Mouse (Mus musculus) brain, embryonic 18.5 days (tissue): ENCODE measurements around the gene Traf3ip2.

ENCODE experiments used
- DNase-seq: peaks from one replicate; pipeline ENCODE4 v3.0.0-alpha.2; 2012; ENCODE audit warnings: low read depth, low spot score

Gene Traf3ip2

DNA sequence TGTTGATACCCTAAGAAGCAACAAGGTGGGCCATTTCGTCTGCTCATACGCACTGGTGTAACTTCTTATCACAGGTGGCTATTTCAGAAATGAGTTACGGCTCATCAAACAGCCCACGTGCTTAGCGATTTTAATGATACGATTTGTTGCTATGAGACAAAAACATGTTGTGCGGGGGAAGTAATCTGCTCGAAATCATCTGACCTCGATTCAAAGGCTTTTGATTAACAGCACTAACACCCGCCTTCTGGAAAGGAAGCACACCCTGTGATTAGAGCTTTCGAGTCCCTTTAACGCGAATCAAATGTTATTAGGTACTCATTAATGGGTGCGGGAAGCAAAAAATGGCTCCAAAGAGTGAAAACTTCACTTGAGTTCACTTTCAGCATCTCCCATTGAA lies 18.9 kb downstream of the Traf3ip2 start:
- no peak for DNase-seq

DNA sequence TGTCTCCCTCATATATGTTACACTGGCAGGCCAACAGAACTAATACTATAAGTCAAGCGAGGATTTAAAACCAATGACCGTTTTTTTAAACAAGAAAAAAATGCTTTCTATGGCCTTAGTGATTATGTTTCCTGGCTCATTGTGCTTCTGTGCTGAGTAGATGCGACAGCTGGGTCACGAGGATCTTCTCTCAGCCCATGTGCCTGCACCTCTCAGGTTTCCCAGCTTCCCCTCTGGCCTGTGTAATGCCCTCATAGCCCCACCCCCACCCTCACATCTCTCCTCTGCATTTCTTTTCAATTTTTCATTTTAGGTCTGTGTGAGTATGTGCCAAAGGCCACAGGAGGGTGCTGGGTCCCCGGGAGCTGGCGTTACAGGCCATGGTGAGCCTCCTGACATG lies 20.6 kb downstream of the Traf3ip2 start:
- no peak for DNase-seq

DNA sequence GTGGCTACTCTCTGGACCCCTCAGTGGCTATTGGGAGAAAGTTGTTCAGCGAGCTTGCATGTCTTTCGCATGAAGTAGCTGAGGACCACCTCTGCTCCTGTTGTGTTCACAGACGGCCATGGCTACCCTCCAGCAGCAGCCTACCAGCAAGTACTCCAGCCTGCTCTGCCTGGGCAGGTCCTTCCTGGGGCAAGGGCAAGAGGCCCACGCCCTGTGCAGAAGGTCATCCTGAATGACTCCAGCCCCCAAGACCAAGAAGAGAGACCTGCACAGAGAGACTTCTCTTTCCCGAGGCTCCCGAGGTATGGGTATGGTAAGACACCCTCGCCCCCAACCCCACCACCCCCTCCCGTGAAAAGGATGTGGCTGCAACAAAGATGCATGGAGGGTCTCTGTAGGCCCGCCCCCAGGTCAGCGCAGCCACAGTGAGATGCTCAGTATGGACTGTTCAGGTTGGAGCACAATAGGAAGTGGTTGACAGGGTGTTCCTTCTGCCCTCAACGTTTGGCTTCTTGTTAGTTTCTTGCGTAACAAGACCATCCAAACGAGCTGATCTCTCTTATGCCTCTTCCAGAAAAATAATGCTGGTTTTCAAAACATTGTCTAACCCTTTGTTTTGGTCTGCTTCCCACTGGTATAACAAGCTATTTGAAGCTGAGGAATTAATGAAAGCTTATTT lies 21.8 kb downstream of the Traf3ip2 start:
- no peak for DNase-seq

DNA sequence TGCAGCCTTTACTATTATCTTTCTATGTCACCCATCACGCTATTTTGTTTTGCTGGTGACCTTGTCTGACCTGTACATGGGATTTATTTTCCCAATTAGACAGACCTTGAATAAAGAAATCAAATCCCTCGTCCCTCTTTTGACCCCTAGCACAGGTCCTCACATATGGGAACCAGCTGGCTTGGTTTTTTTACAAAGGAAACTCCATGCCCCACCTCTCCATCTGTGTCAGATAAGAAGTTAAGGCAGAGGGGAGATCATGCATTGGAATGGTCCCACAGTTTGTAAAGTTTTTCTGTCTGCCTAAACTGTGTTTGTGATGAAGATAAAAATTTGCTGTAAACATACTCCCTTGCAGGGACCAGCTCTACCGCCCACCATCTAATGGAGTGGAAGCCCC lies 26.1 kb downstream of the Traf3ip2 start:
- no peak for DNase-seq

DNA sequence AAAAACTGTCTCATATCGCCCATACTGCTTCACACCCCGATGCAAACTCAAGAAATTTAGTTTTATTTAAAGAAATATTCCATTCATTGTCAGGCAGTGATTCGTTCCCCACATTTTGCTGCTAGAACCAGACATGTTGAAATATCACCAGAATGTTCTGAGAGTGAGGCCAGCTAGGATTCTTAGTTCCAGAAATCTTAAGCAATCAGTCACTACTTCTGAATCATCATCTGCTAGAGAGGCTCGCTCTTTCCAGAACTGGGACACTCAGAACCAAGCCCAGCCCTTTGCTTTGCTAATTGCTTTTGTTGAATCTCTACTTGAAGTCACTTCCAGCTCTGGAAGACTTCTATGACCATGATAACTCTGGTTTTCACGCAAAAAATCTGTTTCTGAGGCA lies 27.0 kb downstream of the Traf3ip2 start:
- DNase-seq, result no peak

DNA sequence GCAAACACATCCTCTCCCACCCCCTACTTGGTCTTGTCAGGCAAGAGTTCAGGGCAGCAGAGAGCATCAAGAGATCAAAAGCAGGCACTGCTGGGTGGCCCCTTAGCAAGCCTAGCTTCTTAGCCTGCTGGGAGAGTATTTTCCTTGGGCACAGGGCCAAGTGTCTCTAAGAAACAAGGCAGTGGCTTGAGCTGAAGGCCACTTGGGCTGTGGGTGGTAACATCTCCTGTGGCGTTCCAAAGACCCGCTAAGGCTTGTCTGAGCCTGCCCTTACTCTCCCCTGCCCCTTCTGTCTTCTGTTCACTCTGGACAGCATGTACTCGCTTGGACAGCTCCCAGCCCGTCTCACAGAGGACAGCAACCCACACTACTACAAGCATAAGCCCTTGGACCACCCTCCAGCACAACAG lies 28.1 kb downstream of the Traf3ip2 start:
- DNase-seq, result no peak

DNA sequence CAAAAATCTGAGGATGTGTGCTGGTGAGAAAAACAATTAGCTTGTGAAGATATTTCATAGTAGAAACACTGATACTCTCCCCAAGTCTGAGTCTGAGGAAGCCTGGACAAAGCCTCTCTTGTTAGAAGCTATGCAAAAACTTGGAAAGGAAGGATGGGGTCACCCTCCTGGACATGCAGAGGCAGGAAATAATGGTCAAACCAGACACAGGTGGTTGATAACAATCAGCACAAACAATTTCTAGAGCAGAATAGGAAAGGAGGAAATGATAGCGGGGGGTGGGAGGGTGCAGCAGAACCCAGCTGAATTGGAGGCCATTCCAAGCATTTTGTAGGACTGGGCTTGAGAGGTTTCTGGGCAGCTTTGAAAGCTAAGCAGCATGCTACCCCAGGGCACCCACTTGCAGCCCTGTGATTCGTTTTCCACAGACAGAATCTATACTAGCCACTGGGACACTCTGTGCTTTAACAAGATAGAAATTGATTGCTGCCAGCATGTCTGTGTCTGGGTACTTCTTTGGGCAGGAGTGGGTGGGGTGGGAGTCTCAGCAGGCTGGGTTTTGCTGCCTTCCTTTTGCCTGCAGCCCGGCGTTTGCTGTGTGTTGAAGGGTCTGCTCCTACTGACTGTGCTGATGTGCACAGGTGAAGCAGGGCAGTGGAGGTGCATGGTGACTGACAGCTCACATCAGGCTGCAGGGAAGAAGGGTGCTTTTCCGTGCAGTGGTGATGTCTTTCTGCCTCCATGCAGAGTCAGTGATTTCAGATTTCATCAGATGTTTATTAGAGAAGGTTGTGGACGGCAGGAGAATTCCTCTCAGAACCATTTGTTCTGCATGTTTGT lies 33.3 kb downstream of the Traf3ip2 start:
- no peak for DNase-seq

DNA sequence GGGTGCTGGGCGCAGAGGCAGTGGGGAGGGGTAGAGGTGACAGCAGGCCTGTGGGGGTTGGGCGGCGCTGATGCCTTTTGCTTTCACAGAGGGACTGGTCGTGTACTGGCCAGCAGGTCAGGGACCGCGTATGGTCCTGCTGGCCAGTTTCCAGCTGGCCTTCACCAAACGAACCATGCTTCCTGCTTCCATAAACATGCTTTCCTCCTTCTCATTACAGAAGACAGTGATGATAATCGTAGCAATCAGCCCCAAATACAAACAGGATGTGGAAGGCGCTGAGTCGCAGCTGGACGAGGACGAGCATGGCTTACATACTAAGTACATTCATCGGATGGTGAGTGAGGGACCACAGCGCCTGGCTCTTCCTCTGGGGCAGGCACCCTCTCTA lies 33.9 kb downstream of the Traf3ip2 start:
- no peak for DNase-seq

DNA sequence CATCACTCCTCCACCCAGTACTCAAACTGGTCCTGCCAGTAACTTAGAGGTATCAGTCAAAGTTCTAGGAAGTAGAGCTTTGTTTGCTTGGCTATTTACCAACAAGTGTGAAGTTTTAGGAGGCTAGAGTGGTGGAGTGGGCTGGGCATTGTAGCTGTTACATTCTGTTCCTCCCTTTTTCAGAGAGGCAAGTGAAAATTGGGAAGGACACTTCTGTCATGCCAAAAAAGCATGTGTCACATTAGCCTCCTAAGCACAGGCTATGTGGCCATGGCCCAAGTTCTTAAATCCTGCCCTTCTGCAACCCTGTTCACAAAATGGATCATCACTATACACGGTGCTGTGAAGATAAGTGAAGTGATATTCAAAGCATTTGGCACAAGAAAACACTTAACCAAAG lies 34.4 kb downstream of the Traf3ip2 start:
- no peak for DNase-seq

DNA sequence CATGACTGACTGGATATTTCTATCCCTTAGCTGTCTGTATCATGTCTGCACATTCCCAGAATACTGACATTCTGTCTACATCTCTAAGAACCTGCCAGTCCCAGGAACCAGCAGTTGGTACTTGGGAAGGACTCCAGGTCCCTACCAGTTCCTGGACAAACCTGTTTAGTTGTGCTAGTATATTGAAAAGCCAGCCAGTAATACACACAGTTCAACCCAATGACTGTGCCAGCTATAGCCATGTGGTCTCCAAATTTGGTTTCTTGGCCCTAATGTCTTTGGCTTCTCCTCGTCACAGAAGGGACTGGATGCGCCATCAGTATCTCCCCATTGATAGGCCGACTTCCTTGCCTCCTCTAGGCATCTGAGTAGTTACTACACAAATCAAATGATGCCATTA lies 35.5 kb downstream of the Traf3ip2 start:
- no peak for DNase-seq

DNA sequence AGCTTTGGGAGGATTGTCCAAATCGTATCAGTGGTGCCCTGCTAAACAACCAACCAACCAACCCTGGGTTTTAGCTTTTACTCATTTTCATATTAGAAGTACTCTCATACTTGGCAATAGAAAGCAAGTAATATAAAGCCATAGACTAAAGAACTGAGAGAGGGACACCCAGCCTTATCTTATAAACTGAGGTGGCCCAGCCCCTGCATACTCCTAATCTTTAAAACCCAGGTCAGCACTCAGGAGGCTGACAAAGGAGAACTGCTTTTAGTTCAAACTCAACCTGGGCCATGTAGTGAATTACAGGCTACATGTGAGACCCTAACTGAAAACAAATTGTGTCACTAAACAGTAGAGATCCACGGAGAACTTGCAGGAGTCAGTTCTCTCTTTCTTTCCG lies 36.8 kb downstream of the Traf3ip2 start:
- no peak for DNase-seq

DNA sequence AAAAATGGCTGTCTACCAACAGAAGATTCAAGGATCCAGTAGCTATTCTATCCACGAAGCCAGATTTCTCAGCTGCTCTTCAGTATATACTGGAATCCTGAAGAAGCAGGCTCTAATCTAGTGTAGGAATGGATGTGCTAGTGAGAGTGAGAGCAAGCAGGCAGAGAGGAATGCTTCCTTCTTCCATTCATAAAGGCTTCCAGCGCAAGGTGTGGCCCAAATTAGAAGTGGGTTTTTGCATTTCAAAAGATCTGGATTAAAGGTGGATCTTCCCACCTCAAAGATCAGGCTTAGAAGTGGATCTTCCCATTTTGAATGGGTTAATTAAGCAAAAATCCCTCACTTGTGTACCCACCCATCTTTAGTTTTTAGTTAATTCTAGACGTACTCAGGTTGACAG lies 37.6 kb downstream of the Traf3ip2 start:
- DNase-seq, result no peak

DNA sequence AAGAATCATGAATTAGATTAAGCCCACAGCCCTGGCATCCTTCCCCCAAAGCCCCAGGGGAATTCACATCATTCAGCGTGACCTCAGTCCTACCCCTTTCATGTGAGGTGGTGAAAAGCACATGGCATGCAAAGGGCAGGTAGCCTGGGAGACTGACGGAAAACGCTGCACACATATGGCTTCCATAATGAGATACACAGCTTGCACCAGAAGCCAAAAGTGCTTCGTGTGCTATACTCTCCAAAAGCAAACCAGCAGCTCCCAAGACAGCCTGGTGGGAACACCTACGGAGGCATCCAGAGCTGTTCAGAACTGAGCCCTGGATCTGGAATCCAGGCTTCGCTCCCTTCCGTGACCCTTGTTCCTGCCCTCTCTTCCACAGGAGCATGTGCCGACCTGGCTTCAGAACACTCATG lies 41.3 kb downstream of the Traf3ip2 start:
- DNase-seq, result no peak

DNA sequence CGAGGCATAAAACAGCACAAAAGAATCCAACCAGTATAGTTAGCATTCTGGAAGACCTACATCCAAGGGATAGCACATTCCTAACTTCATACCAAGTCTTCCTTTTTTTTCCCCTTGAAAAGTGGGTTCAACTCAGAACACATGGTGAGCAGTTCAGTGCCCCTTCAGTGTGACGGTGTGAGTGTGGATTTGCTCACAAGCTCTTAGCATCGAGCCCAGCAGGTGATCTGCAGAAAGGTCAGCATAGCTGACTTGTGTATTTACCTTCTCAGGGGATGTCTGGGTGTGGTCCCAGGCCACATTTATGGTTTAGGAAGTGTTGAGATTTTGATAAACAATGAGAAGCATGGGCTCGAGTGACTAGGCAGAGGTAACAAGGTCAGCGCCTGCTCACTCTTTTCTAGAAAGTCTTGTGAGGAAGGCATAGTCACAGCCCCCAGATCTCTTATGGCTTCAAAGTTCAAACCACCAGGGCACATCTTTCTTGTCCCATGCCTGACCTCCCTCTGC lies 46.2 kb downstream of the Traf3ip2 start:
- no peak for DNase-seq

DNA sequence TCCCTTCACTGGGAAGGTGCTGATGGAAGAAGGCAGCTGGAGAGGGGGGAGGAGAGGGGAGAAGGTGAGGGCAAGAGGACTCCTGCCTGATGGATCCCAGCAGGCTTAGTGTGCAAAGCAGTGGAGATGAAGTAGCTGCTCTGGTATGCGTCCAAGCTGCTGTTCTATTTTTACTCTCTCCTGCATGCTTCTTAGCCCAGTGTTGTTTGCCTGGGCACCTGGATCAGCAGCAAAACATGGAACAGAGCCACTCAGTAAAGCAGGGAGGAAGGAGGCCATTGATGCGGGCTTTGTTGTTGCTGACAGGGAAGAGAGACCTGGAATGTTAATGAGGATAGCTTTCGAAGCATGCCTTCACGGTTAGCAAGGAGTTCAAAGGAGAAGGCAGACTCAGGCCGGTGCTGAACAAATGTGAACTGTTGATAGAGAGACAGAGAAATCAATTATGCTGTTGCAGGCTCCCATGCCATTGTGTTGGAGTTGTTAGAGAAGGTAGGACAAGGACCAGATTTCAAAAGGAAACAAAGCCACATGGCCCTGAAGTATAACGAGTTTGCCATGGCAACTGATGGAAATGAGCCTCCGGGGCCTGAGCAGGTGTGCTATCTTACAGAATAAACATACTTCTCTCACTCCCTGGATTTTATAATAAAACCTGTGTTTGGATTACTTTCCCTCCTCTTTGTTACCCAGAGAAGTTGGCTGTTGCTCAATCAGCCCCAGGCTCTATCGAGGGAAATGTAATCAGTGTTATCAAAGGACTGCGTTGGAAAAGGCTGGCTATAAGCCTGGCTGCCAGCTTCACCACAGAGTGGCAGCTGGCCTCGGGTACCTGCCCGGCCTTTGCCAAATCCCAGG lies 46.9 kb downstream of the Traf3ip2 start:
- DNase-seq, result no peak

DNA sequence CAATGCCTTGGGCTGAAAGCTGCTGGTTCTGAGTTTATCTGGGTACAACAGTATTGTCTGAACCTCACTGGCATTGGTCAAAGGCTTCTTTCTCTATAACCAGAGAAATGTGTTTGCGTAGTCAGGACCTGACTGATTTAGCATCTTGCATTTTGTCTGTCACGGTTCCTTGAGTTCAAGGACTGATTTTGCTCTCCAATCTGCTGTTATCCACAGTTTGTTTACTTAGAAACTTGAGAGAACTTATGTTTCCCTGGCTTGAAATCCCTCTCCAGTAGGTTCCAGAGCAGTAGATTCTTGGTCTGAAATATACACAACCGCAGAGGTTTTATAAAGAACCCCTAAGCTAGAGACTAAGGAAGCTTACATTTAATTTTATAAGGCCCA lies 47.5 kb downstream of the Traf3ip2 start:
- no peak for DNase-seq

DNA sequence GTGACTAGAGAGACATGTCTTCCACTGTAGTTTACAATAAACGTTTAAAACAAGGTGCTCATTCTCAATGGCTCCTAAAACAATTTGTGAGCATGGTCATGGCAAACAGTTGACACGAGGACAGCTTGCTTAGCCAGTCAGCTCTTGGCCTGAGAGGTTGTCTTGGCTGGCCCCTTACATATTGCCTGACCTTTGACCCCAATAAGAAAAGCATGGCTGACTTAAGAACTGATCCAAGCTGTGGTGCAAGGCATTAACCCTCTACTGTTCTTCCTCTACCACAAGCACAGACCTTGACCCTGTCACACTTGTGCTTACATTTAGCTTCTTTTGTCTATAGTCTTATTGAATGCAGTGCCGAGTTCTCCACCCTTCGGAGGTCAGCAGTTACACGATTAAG lies 48.0 kb downstream of the Traf3ip2 start:
- no peak for DNase-seq

DNA sequence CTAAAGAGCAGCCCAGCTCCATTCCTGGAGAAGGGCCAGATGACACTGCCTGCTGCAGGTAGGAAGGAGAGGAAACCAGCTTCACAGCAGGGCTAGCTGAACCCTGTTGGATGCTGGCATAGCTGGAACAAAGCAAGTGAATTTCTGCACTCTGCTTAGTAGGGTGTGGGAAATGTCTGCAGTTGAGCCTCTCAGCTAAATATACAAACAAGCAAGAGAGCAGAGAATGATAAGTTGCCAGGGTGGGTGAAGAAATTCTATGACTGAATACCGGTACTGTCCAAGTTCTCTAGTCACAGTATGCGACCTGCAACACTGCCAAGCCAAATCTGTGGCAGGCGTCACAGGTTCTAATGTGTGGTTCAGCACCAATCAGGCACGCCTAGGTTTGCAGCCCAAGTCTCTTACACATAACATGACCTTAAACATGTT lies 52.4 kb downstream of the Traf3ip2 start:
- no peak for DNase-seq

DNA sequence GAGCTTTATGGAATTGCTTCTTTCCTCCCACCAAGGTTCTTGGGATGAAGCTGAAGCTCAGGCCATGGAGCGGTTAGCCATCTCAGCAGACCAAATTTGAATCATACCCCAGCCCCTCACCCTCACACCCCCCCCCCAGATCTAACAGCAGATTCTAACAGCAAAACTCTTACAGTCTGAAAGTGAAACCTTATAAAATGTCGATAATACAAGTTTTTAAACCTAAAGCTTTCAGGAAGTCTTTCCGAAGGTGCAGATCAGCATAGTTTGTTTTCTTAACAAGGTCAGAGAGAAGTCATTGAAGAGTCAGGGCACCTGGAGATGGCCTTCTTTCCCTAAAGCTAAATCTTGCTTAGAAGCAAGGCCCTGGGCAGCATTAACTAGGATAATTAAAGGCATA lies 53.3 kb downstream of the Traf3ip2 start:
- DNase-seq, result no peak

DNA sequence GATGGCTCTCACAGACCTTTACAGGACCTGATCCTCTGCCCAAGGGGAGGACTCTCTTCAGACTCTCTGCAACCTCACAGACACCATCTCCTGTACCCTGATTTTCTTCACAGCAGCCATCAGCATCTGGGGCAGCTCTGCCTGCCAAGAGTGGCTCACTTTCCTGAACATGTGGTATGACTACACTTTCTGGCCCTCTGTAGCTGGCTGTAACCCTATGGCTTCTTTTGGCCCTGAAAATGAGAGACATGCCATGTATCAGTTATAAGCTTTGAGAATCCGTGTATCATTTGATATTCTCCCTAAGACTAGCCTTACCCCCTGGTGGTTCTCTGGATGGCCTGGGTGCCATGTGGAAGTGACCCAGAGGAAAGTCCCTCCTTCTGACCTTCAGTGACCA lies 58.7 kb downstream of the Traf3ip2 start:
- no peak for DNase-seq

DNA sequence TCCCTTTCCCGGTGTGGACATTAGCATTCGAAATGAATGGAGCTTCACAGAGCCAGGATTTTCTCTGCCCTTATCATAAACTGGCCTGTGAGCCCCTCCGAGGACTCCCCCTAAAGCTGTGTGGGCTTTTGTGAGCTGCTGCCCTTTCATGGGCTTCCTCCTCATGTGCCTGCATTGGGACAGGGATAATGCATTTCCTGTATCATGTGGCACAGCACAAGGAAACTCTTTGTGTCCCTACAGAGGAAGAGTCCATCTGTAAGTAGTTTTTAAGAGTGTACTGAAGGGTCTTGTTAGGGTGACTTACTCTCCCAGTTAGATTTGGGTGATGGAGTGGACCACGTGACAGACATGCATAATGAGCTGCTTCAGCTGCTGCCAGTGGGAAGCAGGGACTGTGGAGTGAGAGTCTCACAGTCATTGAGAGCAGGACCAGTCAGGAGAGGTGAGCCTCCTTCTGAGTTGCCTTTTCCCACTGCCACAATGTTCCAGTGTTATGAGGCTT lies 59.9 kb downstream of the Traf3ip2 start:
- DNase-seq, result peak; percentile 34

DNA sequence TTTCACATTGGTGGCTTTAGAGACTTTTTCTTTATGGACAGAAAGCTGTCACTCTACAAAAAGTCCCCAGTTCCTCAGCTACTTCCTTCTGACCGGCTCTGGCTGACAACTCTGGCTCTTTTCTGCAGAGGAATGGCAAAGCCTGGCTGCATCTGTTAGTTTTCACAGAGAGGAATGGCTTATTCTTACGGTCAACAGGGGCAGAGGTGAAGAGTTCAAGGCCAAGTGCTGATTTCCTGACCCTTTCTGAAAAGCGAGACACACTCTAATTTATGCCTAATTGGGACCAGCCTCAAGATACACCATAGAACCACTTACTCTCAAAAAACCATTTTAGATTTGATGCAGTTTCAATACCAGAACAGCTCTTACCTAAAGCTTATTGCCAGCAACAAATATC lies 61.4 kb downstream of the Traf3ip2 start:
- DNase-seq, result no peak
